Mouse (Mus musculus): ENCODE measurements around the gene Ncam1.

DNA sequence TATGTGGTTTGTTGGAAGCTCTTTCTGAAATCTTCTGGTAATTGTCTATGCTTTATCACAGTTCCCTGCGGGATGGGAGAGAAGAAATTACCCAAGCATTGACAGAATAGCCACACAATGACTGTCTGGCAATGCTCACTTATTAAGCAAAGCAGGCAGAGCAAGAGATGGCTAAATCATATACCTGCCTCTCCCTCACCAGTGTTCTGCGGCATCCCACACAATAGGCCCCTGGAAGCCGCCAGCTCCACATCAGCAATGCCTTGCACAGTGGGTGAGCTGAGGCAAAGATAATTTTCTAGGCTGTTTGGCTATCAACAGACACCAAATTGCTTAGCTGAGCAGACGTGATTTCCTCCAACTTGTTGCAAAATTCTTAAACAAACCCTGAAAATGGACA is 208.5 kb downstream of the Ncam1 start:
- TF ChIP-seq CTCF (IDR thresholded peaks at IDR 0.05; ENCODE audit: control insufficient read depth, insufficient read depth, low read length) (no peak), POLR2A (IDR thresholded peaks at IDR 0.05; ENCODE audit: borderline replicate concordance, control insufficient read depth, low read depth, low read length) (no peak)
